8 mouse cellular contexts compared by ENCODE assay signal in the genomic region with DNA sequence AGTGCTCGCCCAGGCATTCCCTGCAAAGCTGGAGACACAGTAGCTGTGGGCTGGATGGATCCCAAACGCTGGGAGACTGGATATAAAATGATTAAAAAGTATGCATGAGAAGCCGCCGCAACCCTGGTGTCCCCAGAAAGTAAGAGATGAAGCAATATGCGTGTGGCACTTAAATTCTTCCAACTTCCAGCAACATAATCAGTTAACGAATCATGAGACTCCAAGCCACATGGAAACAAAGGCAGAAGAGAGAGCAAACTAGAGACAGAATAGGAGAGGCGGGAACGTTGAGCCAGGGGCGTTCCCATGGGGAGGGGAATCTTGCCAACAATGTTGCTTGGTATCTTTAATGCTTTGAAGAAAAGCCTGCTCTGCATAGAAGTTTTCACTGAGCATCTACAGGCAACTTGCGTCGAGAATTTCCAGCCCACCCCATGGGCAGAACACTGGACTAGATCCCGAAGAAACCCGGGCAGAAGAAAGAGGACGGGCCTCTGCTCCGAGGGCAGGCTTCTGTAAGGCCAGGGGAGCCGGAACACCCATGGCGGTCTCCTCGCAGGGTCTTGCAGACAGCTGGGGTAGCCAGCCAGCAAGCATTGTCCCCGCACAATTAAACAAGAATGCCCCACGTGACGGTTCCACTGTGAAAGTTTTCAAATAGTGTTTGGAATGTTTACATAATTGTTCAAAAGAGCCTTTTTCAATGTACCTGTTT.
DNase-seq lines count a peak whose midpoint lies in the region; ATAC-seq and TF ChIP-seq lines count a peak whose summit lies in the region.

No protein-coding gene starts in this region.

- peak; percentile 71 for ATAC-seq in forebrain, postnatal 0 days
- peak; percentile 72 for ATAC-seq in neural tube, embryonic 11.5 days (ENCODE audit: insufficient read depth, low FRiP score, low TSS enrichment)

- no peaks in the 10 kb centered on the region for H3K9me3 ChIP-seq in heart, embryonic 10.5 days
- H3K9me3 ChIP-seq in forebrain, postnatal 0 days (ENCODE audit: low read length), result no peaks in the 10 kb centered on the region
- H3K9me3 ChIP-seq in neural tube, embryonic 11.5 days (ENCODE audit: control insufficient read depth, low read length), result no peaks in the 10 kb centered on the region

- intact Hi-C loops in left cerebral cortex, postnatal 36 days (cut with DNase I), result no loop called here

- H3K4me2 ChIP-seq in forebrain, postnatal 0 days (ENCODE audit: low read depth), result peak overlapping the region; percentile 81
- peak overlapping the region; percentile 92 for H3K4me2 ChIP-seq in neural tube, embryonic 11.5 days (ENCODE audit: low read depth)

- 7% methylated on average over 21 of the region's 21 CpGs for WGBS in heart, embryonic 10.5 days
- WGBS in forebrain, postnatal 0 days, result 2% methylated on average over 21 of the region's 21 CpGs
- 4% methylated on average over 21 of the region's 21 CpGs for WGBS in neural tube, embryonic 11.5 days

- H3K27ac ChIP-seq in heart, embryonic 10.5 days, result peak overlapping the region; percentile 81
- 0 out of 2 replicates have a peak overlapping the region, but pooled peaks have one; percentile 70 for H3K27ac ChIP-seq in forebrain, postnatal 0 days (ENCODE audit: low read depth, low read length)
- H3K27ac ChIP-seq in neural tube, embryonic 11.5 days (ENCODE audit: low read depth, low read length), result peak overlapping the region; percentile 10; the same call in 1 of the 2 replicates

- H3K27me3 ChIP-seq in heart, embryonic 10.5 days (ENCODE audit: insufficient read depth, poor library complexity, severe bottlenecking), result peaks cover 31% of the 10 kb centered on the region
- no peaks in the 10 kb centered on the region; the same call in none of the 2 replicates for H3K27me3 ChIP-seq in forebrain, postnatal 0 days (ENCODE audit: insufficient read depth, low read length)
- no peaks in the 10 kb centered on the region for H3K27me3 ChIP-seq in neural tube, embryonic 11.5 days (ENCODE audit: control insufficient read depth, insufficient read depth, low read length)

- peaks cover 22% of the 10 kb centered on the region for H3K4me1 ChIP-seq in heart, embryonic 10.5 days
- peaks cover 21% of the 10 kb centered on the region; the same call in 1 of the 2 replicates for H3K4me1 ChIP-seq in forebrain, postnatal 0 days (ENCODE audit: insufficient read depth)
- peaks cover 11% of the 10 kb centered on the region; the same call in 1 of the 2 replicates for H3K4me1 ChIP-seq in neural tube, embryonic 11.5 days (ENCODE audit: control insufficient read depth, insufficient read depth, low read length)

- no peak for DNase-seq in heart, embryonic 10.5 days (ENCODE audit: low spot score)
- no peak for DNase-seq in heart, adult 11 months
- peak; percentile 10 for DNase-seq in NIH3T3 (ENCODE audit: low read depth)
- peak; percentile 80 for DNase-seq in forebrain, postnatal 0 days
- DNase-seq in left cerebral cortex, postnatal 36 days (ENCODE audit: low spot score in 2 of 2), result peak; percentile 18 to 21
- no peak for DNase-seq in neural tube, embryonic 11.5 days (ENCODE audit: low spot score)
- DNase-seq in adrenal gland, adult 18-20 months (ENCODE audit: low spot score in 2 of 2), result no peak
- no peak for DNase-seq in cerebellum, adult 18-20 months

- no peak for TF ChIP-seq CTCF in forebrain, postnatal 0 days (IDR thresholded peaks at IDR 0.05; ENCODE audit: low read depth)

- peak overlapping the region; percentile 68 for H3K4me3 ChIP-seq in heart, embryonic 10.5 days
- peak overlapping the region; percentile 32 for H3K4me3 ChIP-seq in forebrain, postnatal 0 days (ENCODE audit: low read depth, low read length)
- H3K4me3 ChIP-seq in neural tube, embryonic 11.5 days (ENCODE audit: low read depth, low read length), result peak overlapping the region; percentile 42

- peak overlapping the region; percentile 56; the same call in 1 of the 2 replicates for H3K9ac ChIP-seq in forebrain, postnatal 0 days
- H3K9ac ChIP-seq in neural tube, embryonic 11.5 days (ENCODE audit: low read length), result peak overlapping the region; percentile 64

- H3K36me3 ChIP-seq in heart, embryonic 10.5 days, result no peaks in the 10 kb centered on the region
- H3K36me3 ChIP-seq in forebrain, postnatal 0 days (ENCODE audit: insufficient read depth), result no peaks in the 10 kb centered on the region
- H3K36me3 ChIP-seq in neural tube, embryonic 11.5 days (ENCODE audit: control insufficient read depth, insufficient read depth, low read length), result no peaks in the 10 kb centered on the region

Comparison
In these comparisons a context has a peak if more than half of its experiments do, and no peak if none do; other contexts are left out.
1. DNase-seq: peak in NIH3T3 (single experiment), forebrain, postnatal 0 days (single experiment) and left cerebral cortex, postnatal 36 days (2 of 2); none in heart, embryonic 10.5 days (single experiment), heart, adult 11 months (single experiment), neural tube, embryonic 11.5 days (single experiment), adrenal gland, adult 18-20 months (0 of 2) and cerebellum, adult 18-20 months (0 of 2).
2. H3K27ac ChIP-seq: peak in every context shown above with its lines; median percentile 81 in heart, embryonic 10.5 days; 70 in forebrain, postnatal 0 days; 10 in neural tube, embryonic 11.5 days.
3. Peak in every context shown above with its lines, with median percentiles within 50 percentile points of each other: H3K4me3 ChIP-seq.